Mouse (Mus musculus) brain, embryonic 18.5 days (tissue): Measurements from ENCODE around the gene Prph.
"Not testable (repeated sequence)": the region's sequence is repeated elsewhere in the genome, so short reads cannot be mapped to it uniquely, and the experiment has no call there.

ENCODE experiments used
- DNase-seq: peaks from one replicate; pipeline ENCODE4 v3.0.0-alpha.2; 2012; ENCODE audit warnings: low read depth, low spot score

Prph gene

GRCm38 (mm10) chr15:99033498-99034270, 21.3 kb upstream of the Prph start:
- DNase-seq = no peak

GRCm38 (mm10) chr15:99035431-99035830, 19.5 kb upstream of the Prph start:
- DNase-seq = no peak

GRCm38 (mm10) chr15:99036249-99036905, 18.6 kb upstream of the Prph start:
- no peak for DNase-seq

- DNase-seq = no peak
These were observed 16.9 kb upstream of the Prph start for GRCm38 (mm10) chr15:99038025-99038424.

- DNase-seq = no peak
These were observed 16.2 kb upstream of the Prph start for GRCm38 (mm10) chr15:99038797-99039196.

- no peak for DNase-seq
These were observed 15.7 kb upstream of the Prph start for GRCm38 (mm10) chr15:99039306-99039705.

GRCm38 (mm10) chr15:99039996-99040919, 14.7 kb upstream of the Prph start:
- no peak for DNase-seq

- DNase-seq = no peak
These were observed 13.8 kb upstream of the Prph start for GRCm38 (mm10) chr15:99040920-99041856.

- DNase-seq = no peak
These were observed 12.6 kb upstream of the Prph start for GRCm38 (mm10) chr15:99042334-99042733.

GRCm38 (mm10) chr15:99044854-99045253, 10.1 kb upstream of the Prph start:
- DNase-seq = no peak

GRCm38 (mm10) chr15:99045734-99046133, 9.2 kb upstream of the Prph start:
- not testable (repeated sequence) for DNase-seq

- no peak for DNase-seq
These were observed 5.3 kb upstream of the Prph start for GRCm38 (mm10) chr15:99049473-99050253.

- DNase-seq = no peak
These were observed 1.6 kb upstream of the Prph start for GRCm38 (mm10) chr15:99053373-99053772.

- no peak for DNase-seq
These were observed 562 bp downstream of the Prph start for GRCm38 (mm10) chr15:99055511-99055961.

- no peak for DNase-seq
These were observed 1.4 kb downstream of the Prph start for GRCm38 (mm10) chr15:99056332-99056731.

- no peak for DNase-seq
These were observed 10.7 kb downstream of the Prph start for GRCm38 (mm10) chr15:99065557-99066165.

GRCm38 (mm10) chr15:99071988-99072387, 17.0 kb downstream of the Prph start:
- DNase-seq = no peak

GRCm38 (mm10) chr15:99074019-99074599, 19.1 kb downstream of the Prph start, which contains the start of gene Troap:
Gene Troap (plus strand): TSS chr15:99074575.
- no peak for DNase-seq
